Mouse (Mus musculus) heart, embryonic 16.5 days (tissue): ENCODE measurements at regions not wholly inside any gene's neighbourhood (a gene's known extent, or its start where the extent isn't known, plus 50 kb on each side); places are given as distances from the start of the nearest gene placed in this dataset.

Experiments
- ATAC-seq: fragments of 200-750 bp; cut with Nextera tagmentation; replicated peaks from 2 replicates; pipeline ENCODE4 v1.8.0; 2017; ENCODE audit warnings: moderate number of reproducible peaks; ENCODE audit not compliant: insufficient read depth, low FRiP score; ENCODE audit errors: extremely low read depth
- H3K27ac ChIP-seq: fragments of 300-500 bp; sonication (generic); 2 replicates; pipeline ENCODE4 v1.5.1; 2014; ENCODE audit warnings: mild to moderate bottlenecking, low read length, control low read depth, moderate library complexity
- H3K27me3 ChIP-seq: fragments of 300-500 bp; sonication (generic); 2 replicates; pipeline ENCODE4 v1.6.1; 2014; ENCODE audit warnings: low read length, mixed read lengths; ENCODE audit not compliant: control insufficient read depth, insufficient read depth
- H3K36me3 ChIP-seq: fragments of 300-500 bp; sonication (generic); 2 replicates; pipeline ENCODE4 v1.6.1; 2014; ENCODE audit not compliant: control insufficient read depth, insufficient read depth
- H3K4me1 ChIP-seq: fragments of 300-500 bp; sonication (generic); 2 replicates; pipeline ENCODE4 v1.6.1; 2014; ENCODE audit warnings: low read length, mixed read lengths; ENCODE audit not compliant: control insufficient read depth, insufficient read depth
- H3K4me2 ChIP-seq: fragments of 300-500 bp; sonication (generic); 2 replicates; pipeline ENCODE4 v1.6.1; 2014; ENCODE audit warnings: low read depth, mild to moderate bottlenecking, control low read depth, low read length
- H3K4me3 ChIP-seq: fragments of 300-500 bp; sonication (generic); 2 replicates; pipeline ENCODE4 v1.5.1; 2014; ENCODE audit warnings: mild to moderate bottlenecking, control low read depth, low read length
- H3K9ac ChIP-seq: fragments of 300-500 bp; sonication (generic); 2 replicates; pipeline ENCODE4 v1.6.1; 2014; ENCODE audit warnings: low read length, control low read depth
- H3K9me3 ChIP-seq: fragments of 300-500 bp; sonication (generic); replicated peaks from 2 replicates; pipeline ENCODE4 v1.6.1; 2016; ENCODE audit warnings: low read length; ENCODE audit not compliant: control insufficient read depth
- WGBS: fragments of 180-500 bp; shearing (Covaris S2); extraction: QIAGEN DNeasy Blood & Tissue Kit; methylation state at CpG from one replicate; pipeline ENCODE4 v1.1.7; 2014; 5-methylcytosine and 5-hydroxymethylcytosine counted together

- H3K4me1 ChIP-seq = no peaks in the 10 kb centered on the region
- WGBS = 84% methylated on average over 2 of the region's 2 CpGs
- H3K36me3 ChIP-seq = no peaks in the 10 kb centered on the region
- H3K4me2 ChIP-seq = no peak overlapping the region
- H3K9ac ChIP-seq = no peak overlapping the region
- no peak overlapping the region for H3K27ac ChIP-seq
- ATAC-seq = no peak
- no peaks in the 10 kb centered on the region for H3K9me3 ChIP-seq
- no peak overlapping the region for H3K4me3 ChIP-seq
- no peaks in the 10 kb centered on the region for H3K27me3 ChIP-seq
Observed at GRCm38 (mm10) chr16:71860205-71860604, 447.9 kb upstream of the Robo1 start.

DNA sequence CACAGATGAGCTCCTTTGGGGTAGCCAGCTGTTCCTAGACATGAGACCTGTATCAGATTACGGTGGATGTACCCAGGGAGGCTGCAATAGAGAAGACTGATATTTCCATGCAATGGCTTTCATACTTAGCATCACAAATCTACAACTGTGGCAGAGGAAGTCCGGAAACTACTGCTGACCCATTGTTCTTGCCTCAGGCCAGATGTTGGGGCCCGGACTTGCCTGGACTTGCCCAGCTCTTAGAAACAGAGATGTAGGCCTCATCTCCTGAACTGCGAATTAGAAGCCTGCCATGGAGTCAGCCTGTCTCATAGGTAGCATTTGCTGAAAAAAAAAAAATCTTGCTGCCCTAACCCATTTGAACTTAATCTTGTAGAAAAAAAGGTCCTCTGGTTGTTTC lies 422.4 kb upstream of the Robo1 start:
- no peaks in the 10 kb centered on the region for H3K36me3 ChIP-seq
- ATAC-seq = no peak
- no peak overlapping the region for H3K9ac ChIP-seq
- no peaks in the 10 kb centered on the region for H3K4me1 ChIP-seq
- no peak overlapping the region for H3K27ac ChIP-seq
- whole genome bisulfite sequencing = 83% methylated on average over 4 of the region's 4 CpGs
- no peak overlapping the region for H3K4me2 ChIP-seq
- H3K9me3 ChIP-seq = no peaks in the 10 kb centered on the region
- no peaks in the 10 kb centered on the region for H3K27me3 ChIP-seq
- H3K4me3 ChIP-seq = no peak overlapping the region

- no peaks in the 10 kb centered on the region for H3K27me3 ChIP-seq
- 92% methylated on average over 2 of the region's 2 CpGs for WGBS
- H3K36me3 ChIP-seq = no peaks in the 10 kb centered on the region
- H3K4me1 ChIP-seq = no peaks in the 10 kb centered on the region
- no peak overlapping the region for H3K9ac ChIP-seq
- ATAC-seq = no peak
- no peak overlapping the region for H3K4me3 ChIP-seq
- H3K4me2 ChIP-seq = no peak overlapping the region
- H3K27ac ChIP-seq = no peak overlapping the region
- no peaks in the 10 kb centered on the region for H3K9me3 ChIP-seq
Observed at GRCm38 (mm10) chr16:71889679-71890078, 418.4 kb upstream of the Robo1 start.

- Histone ChIP-seq H3K27me3 (no peaks in the 10 kb centered on the region), H3K36me3 (no peaks in the 10 kb centered on the region), H3K9me3 (no peaks in the 10 kb centered on the region), H3K9ac (no peak overlapping the region), H3K4me2 (no peak overlapping the region), H3K27ac (no peak overlapping the region), H3K4me1 (no peaks in the 10 kb centered on the region), H3K4me3 (no peak overlapping the region)
- 85% methylated on average over 13 of the region's 13 CpGs for WGBS
- no peak for ATAC-seq
Observed at GRCm38 (mm10) chr16:71923111-71923510, 385.0 kb upstream of the Robo1 start.

GRCm38 (mm10) chr16:71944165-71944564 lies 363.9 kb upstream of the Robo1 start:
- H3K4me1 ChIP-seq = no peaks in the 10 kb centered on the region
- no peak overlapping the region for H3K27ac ChIP-seq
- no peak for ATAC-seq
- no peak overlapping the region for H3K9ac ChIP-seq
- H3K4me2 ChIP-seq = no peak overlapping the region
- WGBS = 34% methylated on average over 2 of the region's 2 CpGs
- H3K27me3 ChIP-seq = no peaks in the 10 kb centered on the region
- no peaks in the 10 kb centered on the region for H3K36me3 ChIP-seq
- no peak overlapping the region for H3K4me3 ChIP-seq
- no peaks in the 10 kb centered on the region for H3K9me3 ChIP-seq

- H3K36me3 ChIP-seq = no peaks in the 10 kb centered on the region
- no peak overlapping the region for H3K4me3 ChIP-seq
- no peak overlapping the region for H3K4me2 ChIP-seq
- no peaks in the 10 kb centered on the region for H3K4me1 ChIP-seq
- no peak overlapping the region for H3K27ac ChIP-seq
- 68% methylated on average over 2 of the region's 2 CpGs for WGBS
- H3K27me3 ChIP-seq = no peaks in the 10 kb centered on the region
- H3K9ac ChIP-seq = no peak overlapping the region
- no peak for ATAC-seq
- no peaks in the 10 kb centered on the region for H3K9me3 ChIP-seq
Observed at GRCm38 (mm10) chr16:71944846-71945245, 363.3 kb upstream of the Robo1 start.

DNA sequence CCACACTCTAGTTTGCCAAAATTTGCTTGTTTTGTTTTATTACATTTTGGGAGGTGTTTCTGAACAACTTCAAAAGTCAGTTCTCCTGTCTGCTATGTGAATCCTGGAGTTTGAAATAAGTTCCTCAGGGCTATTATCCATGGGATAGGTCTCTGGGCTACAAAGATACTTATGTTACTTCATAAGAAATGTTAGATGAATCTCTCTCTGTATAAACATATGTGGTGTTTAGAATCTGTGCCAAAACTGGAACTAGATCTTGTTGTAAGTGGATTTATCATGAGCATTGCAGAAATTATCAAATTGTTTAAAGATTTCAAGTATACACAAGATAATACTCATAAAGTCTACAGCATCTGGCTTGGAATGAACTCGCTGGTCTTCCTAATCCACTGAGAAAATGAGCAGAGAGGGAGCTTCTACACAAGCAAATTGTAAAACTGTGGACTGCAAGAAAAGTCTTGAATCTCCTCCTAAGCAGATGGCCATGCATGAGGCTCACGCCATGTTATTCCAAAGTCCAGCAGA lies 355.2 kb upstream of the Robo1 start:
- Histone ChIP-seq H3K4me2 (no peak overlapping the region), H3K9ac (no peak overlapping the region), H3K4me3 (no peak overlapping the region), H3K36me3 (no peaks in the 10 kb centered on the region), H3K27me3 (no peaks in the 10 kb centered on the region), H3K27ac (no peak overlapping the region), H3K4me1 (no peaks in the 10 kb centered on the region), H3K9me3 (no peaks in the 10 kb centered on the region)
- 58% methylated on average over 2 of the region's 2 CpGs for WGBS
- ATAC-seq = no peak

GRCm38 (mm10) chr16:71963579-71963978 lies 344.5 kb upstream of the Robo1 start:
- Histone ChIP-seq H3K4me3 (no peak overlapping the region), H3K27ac (no peak overlapping the region), H3K4me1 (no peaks in the 10 kb centered on the region), H3K4me2 (no peak overlapping the region), H3K27me3 (no peaks in the 10 kb centered on the region), H3K9ac (no peak overlapping the region), H3K9me3 (no peaks in the 10 kb centered on the region), H3K36me3 (no peaks in the 10 kb centered on the region)
- ATAC-seq = no peak

DNA sequence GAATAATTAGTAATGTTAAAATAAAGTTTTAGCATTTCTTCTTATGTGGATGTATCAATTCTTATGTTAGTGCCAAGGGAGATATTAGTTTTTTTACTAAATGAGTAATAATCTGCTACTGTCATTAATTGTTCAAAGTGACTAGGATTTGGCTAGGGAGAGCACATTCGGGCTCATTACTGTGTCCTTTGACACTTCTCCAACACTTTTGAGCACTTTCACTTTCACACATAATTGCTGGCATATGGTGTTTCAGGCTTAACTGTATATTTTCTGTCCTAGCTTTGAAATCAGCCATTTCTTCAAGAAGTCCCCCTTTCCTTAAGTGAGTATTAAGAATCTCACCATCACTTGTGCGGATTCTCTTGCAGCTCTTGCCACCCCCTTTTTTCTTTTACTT lies 334.3 kb upstream of the Robo1 start:
- Histone ChIP-seq H3K9me3 (no peaks in the 10 kb centered on the region), H3K36me3 (no peaks in the 10 kb centered on the region), H3K4me3 (no peak overlapping the region), H3K4me1 (no peaks in the 10 kb centered on the region), H3K4me2 (no peak overlapping the region), H3K27me3 (no peaks in the 10 kb centered on the region), H3K27ac (no peak overlapping the region), H3K9ac (no peak overlapping the region)
- 65% methylated on average over 2 of the region's 2 CpGs for WGBS
- ATAC-seq = no peak
